Mouse (Mus musculus) C2C12 (cell line): ENCODE measurements around the gene Lexm.

Experiments used
- CTCF ChIP-seq: IDR thresholded peaks from one replicate; pipeline ENCODE4 v1.5.1; 2011; ENCODE audit not compliant: control insufficient read depth, insufficient read depth, insufficient read length
- FOSL1 ChIP-seq: IDR thresholded peaks from one replicate; pipeline ENCODE4 v1.8.0; 2011; ENCODE audit warnings: mild to moderate bottlenecking, low read length; ENCODE audit not compliant: poor library complexity, insufficient read depth, severe bottlenecking
- MAX ChIP-seq: IDR thresholded peaks from one replicate; pipeline ENCODE4 v1.6.1; 2011; ENCODE audit warnings: mild to moderate bottlenecking, control low read depth
- USF1 ChIP-seq: IDR thresholded peaks from one replicate; pipeline ENCODE4 v1.6.1; 2011; ENCODE audit warnings: low read depth, mild to moderate bottlenecking, control low read depth, moderate library complexity

DNA sequence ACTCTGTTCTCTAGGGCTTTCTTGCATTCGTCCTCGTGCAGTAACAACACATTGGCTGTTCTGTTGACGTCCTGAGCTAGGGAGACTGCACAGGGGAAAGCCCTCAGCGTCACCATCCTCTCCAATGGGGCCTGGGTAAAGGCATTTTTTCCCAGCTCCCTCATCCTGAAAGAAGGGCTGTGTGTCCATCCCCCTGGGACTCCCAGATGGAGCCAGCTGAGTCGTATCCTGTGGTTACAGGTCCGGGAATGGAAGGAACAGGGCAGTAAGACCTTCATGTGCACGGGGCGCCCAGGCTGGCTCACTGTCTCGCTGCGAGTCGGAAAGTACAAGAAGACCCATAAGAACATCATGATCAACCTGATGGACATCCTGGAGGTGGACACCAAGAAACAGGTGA lies 52.9 kb downstream of the Lexm start:
- TF ChIP-seq CTCF, result no peak
- no peak for TF ChIP-seq USF1
- TF ChIP-seq FOSL1, result no peak
- no peak for TF ChIP-seq MAX
